Mouse (Mus musculus): Measurements from ENCODE around the gene Pigt. TPM values are rescaled to one million over a fixed set of nuclear protein-coding genes. Genes with fewer than 3 reads are reported as not detected.

Gene Pigt
- total RNA-seq, 2 experiments from 2014 or later = 80.8 to 86.1 TPM

- no peak for DNase-seq (ENCODE audit: low spot score in 2 of 2)
Observed at GRCm38 (mm10) chr2:164485681-164486257, 11.6 kb upstream of the Pigt start, which contains the start of gene Dbndd2. TSS of gene Dbndd2 (plus strand) at chr2:164486106.

- peak; percentile 73 to 90 for DNase-seq (ENCODE audit: low spot score in 2 of 2)
Observed at GRCm38 (mm10) chr2:164486258-164487114, 10.8 kb upstream of the Pigt start.

GRCm38 (mm10) chr2:164487115-164487527 is 10.2 kb upstream of the Pigt start:
- peak in 1 of 2 experiments; percentile 19 for DNase-seq (ENCODE audit: low spot score in 2 of 2)

- peak in 1 of 2 experiments; percentile 74 for DNase-seq (ENCODE audit: low spot score in 2 of 2)
Observed at GRCm38 (mm10) chr2:164487812-164488211, 9.5 kb upstream of the Pigt start.

DNA sequence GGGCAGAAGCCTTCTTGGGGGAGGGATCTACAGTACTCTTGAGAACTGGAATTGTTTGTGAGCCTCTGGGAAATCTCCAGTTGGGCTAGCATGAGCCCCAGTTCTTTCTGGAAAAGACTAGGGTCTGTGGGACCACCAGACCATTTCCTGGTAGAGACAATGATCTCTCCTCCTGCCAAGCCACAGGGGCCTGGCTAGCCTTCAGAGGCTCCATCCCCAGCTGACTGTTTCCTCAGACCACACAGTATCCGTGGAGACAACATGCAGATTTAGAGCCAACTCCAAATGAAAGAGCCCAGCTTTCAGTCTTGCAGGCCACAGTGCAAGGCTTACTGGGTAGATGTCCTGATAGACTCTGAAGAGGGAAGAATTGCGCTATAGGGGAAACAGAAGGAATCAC is 3.2 kb upstream of the Pigt start:
- peak in 1 of 2 experiments; percentile 36 for DNase-seq (ENCODE audit: low spot score in 2 of 2)

DNA sequence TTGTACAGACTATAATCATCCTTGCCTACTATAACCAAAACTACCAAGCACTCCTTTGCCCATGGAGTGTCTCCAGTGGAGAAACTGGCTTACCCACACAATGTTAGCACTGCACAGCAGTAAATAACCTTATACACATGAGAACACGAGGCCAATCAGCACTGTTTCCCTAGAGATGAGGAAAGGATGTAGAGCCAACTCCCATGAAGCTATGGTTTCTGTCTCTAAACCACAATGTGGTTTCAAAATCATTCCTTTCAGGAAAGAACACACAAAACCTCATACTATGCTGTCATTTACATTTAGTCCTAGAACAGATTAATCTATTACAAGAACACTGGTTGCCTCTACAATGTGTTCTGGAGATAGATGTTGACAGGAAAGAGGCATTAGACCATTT is 989 bp upstream of the Pigt start:
- DNase-seq (ENCODE audit: low spot score in 2 of 2) = no peak

DNA sequence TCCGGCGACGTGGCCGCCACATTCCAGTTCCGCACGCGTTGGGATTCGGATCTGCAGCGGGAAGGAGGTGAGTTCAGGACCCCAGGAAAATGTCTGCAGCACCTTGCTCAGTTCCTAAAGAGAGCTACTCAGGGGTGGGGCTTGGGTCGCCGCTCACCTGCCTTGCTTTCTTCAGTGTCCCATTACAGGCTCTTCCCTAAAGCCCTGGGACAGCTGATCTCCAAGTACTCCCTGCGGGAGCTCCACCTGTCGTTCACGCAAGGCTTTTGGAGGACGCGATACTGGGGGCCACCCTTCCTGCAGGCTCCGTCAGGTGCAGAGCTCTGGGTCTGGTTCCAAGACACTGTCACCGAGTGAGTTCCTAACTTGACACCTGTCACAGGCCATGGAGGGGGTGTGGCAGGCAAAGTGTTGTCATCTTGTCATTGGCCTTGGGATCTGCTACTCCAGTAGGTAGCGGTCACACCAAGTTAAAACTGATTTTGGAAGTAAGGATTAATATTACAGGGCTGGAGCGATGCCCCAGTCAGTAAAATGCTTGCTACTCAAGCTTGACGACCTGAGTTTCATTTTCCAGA is 460 bp downstream of the Pigt start:
- no peak for DNase-seq (ENCODE audit: low spot score in 2 of 2)

DNA sequence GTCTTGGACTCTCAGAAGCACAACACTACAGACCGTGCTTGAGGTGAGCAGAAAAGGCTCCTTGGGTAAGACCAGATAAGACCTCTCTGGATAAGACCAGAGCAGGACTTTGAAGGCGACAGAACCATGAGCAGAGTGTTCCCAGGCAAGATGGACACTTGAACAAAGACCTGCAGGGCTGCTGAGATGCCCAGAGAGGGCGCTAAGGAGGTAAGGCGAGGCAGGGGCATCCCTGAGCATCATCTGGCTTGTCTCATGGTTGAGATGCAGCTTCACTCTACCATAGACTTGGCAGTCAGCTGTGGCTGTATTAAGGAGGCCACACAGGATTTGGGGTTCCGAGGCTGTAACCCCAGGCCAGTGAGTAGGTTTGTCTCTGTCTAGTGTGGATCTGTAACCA is 2.0 kb downstream of the Pigt start:
- no peak for DNase-seq (ENCODE audit: low spot score in 2 of 2)

GRCm38 (mm10) chr2:164500511-164500910 is 3.2 kb downstream of the Pigt start:
- DNase-seq (ENCODE audit: low spot score in 2 of 2) = no peak

GRCm38 (mm10) chr2:164504919-164505318 is 7.6 kb downstream of the Pigt start:
- DNase-seq (ENCODE audit: low spot score in 2 of 2) = no peak

- DNase-seq (ENCODE audit: low spot score in 2 of 2) = no peak
Observed at GRCm38 (mm10) chr2:164505619-164506347, 8.5 kb downstream of the Pigt start.

DNA sequence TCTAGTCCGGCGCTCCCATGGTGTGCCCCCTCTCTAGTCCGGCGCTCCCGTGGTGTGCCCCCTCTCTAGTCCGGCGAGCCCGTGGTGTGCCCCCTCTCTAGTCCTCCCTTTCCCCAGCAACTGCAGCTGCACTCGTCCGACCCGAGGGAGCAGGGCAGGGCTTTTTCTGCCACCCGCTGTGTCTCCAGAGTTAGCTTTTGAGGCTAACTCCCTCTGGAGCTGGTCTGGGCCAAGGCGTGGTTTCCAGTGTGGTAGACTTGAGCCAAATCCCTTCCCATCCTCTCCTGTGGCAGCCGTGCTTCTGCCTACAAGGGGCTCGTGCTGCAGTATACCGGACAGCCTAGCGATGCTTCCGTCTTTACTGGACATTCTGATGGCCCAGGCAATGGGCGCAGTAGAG is 10.5 kb downstream of the Pigt start:
- no peak for DNase-seq (ENCODE audit: low spot score in 2 of 2)

DNA sequence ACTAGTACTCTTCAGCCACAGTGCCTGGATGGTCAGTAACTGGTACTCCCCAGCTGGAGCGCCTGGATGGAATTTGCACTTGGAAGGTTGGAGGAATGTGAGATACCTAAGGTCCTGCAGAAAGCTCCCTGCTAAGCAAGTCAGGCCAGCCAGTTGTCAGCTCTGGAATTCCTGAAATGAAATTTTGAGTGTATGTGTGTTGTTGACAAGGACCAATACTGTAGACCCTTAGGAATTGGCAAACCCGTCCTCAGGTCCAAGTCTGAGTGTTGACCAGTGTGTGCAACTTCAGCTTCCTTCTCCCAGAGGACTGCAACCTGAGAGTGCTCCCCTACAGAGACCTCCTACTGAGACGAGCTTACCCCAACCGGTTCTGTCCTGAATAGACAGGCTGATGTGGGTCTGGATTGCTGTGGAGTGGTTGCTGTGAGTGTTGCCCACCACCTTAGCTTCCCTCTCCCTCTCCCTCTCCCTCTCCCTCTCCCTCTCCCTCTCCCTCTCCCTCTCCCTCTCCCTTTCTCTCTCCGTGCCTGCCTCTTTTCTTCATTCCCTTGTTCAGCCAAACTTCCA is 13.4 kb downstream of the Pigt start:
- no peak for DNase-seq (ENCODE audit: low spot score in 2 of 2)

GRCm38 (mm10) chr2:164512121-164512909 is 15.0 kb downstream of the Pigt start:
- DNase-seq (ENCODE audit: low spot score in 2 of 2) = no peak

- no peak for DNase-seq (ENCODE audit: low spot score in 2 of 2)
Observed at GRCm38 (mm10) chr2:164513389-164513788, 16.1 kb downstream of the Pigt start.

DNA sequence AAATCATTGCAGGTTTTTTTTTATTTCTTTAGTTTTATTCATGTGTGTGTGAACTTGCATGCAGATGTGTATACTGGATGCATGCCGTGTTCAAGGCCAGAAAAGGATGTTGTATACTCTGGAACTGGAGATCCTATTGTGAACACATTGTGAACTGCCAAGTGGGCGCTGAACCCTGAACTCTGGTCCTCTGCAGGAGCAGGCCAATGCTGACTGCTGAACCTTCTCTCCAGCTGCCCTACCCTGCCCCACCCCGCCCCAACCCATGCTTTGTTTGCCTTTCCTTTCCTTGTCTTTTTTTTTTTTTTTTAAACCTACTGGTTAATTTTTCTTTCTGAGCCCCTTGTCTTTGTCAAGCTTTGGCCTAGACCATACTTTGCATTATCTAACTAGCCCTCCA is 17.6 kb downstream of the Pigt start:
- DNase-seq (ENCODE audit: low spot score in 2 of 2) = no peak

- DNase-seq (ENCODE audit: low spot score in 2 of 2) = peak in 1 of 2 experiments; percentile 35
Observed at GRCm38 (mm10) chr2:164515897-164516296, 18.6 kb downstream of the Pigt start.

DNA sequence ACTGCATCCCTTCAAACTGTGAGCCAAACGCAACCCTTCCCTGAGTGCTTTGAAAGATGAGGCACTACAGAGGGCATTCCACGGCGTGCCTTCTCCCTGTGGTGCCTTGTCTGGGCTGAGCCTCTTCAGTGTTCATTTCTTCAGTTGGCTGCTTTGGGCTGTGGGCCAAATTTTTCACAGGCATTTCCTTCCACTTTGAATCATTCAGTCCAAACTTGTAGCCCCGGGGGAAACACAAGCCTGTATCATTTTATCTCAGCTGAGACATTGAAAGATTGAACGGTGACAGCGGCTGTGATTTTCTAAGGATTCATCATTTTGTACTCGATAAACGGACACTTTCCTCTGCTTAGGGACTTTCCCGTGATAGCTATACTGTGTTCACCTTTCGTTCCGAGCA is 19.3 kb downstream of the Pigt start:
- DNase-seq (ENCODE audit: low spot score in 2 of 2) = no peak

DNA sequence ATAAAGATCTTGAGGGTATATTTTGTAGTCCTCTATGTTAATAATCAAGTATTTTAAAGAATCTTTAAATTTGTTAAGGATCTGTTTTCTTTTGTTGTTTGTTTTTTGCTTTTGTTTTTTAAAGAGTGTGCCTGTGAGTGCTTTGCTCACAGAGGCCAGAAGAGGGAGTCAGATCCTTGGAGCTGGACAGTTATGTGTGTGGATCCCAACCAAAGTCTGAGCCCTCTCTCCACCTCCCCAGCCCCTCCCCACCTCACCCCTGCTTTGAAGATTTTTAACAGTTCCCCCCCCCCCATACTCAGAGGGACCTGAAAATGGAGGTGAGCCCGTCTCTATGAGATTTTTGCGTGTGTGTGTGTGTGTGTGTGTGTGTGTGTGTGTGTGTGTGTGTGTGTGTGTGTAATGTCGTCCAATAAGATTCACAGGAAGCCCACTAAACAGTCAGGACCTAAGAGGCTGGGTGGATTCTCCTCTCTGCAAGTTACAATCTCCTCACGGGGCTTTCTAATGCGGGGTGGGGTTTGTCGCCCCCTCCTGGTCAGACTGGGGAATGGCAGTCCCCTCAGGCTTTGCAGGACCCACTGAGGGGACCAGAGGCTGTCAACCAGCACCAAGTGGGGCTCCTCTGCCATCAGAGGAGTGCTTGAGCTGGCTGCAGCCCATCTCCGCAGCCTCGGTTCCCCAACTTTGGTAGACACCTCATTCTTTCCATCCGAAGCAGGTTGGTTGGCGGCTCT is 20.3 kb downstream of the Pigt start:
- DNase-seq (ENCODE audit: low spot score in 2 of 2) = peak in 1 of 2 experiments; percentile 71

Measured in layer of hippocampus, adult 18-20 months (tissue).